Mouse (Mus musculus): ENCODE measurements at regions not wholly inside any gene's neighbourhood (a gene's known extent, or its start where the extent isn't known, plus 50 kb on each side); places are given as distances from the start of the nearest gene placed in this dataset.
"Not testable (repeated sequence)": the region's sequence is repeated elsewhere in the genome, so short reads cannot be mapped to it uniquely, and the experiment has no call there.

GRCm38 (mm10) chr7:39596403-39596802 lies 78.8 kb downstream of the Zfp619 start:
- no peak overlapping the region for H3K4me3 ChIP-seq (ENCODE audit: insufficient read depth, low read length)
- no peaks in the 10 kb centered on the region for H3K4me1 ChIP-seq (ENCODE audit: control insufficient read depth, insufficient read depth, low read length)
- no peak for TF ChIP-seq POLR2A (IDR thresholded peaks at IDR 0.05; ENCODE audit: extremely low read depth, insufficient read depth, low read length)
- no peak for TF ChIP-seq CTCF (IDR thresholded peaks at IDR 0.05; ENCODE audit: extremely low read depth, insufficient read depth, low read length)
- H3K27ac ChIP-seq (ENCODE audit: insufficient read depth, low read length) = no peak overlapping the region

- Histone ChIP-seq H3K4me3 (ENCODE audit: insufficient read depth, low read length) (no peak overlapping the region), H3K4me1 (ENCODE audit: control insufficient read depth, insufficient read depth, low read length) (no peaks in the 10 kb centered on the region), H3K27ac (ENCODE audit: insufficient read depth, low read length) (no peak overlapping the region)
- no peak for TF ChIP-seq POLR2A (IDR thresholded peaks at IDR 0.05; ENCODE audit: extremely low read depth, insufficient read depth, low read length)
- no peak for TF ChIP-seq CTCF (IDR thresholded peaks at IDR 0.05; ENCODE audit: extremely low read depth, insufficient read depth, low read length)
These were observed 96.2 kb downstream of the Zfp619 start for GRCm38 (mm10) chr7:39613767-39614166.

GRCm38 (mm10) chr7:39615092-39615491 lies 97.5 kb downstream of the Zfp619 start:
- no peaks in the 10 kb centered on the region for H3K4me1 ChIP-seq (ENCODE audit: control insufficient read depth, insufficient read depth, low read length)
- TF ChIP-seq CTCF (IDR thresholded peaks at IDR 0.05; ENCODE audit: extremely low read depth, insufficient read depth, low read length) = no peak
- TF ChIP-seq POLR2A (IDR thresholded peaks at IDR 0.05; ENCODE audit: extremely low read depth, insufficient read depth, low read length) = no peak
- H3K4me3 ChIP-seq (ENCODE audit: insufficient read depth, low read length) = no peak overlapping the region

GRCm38 (mm10) chr7:39621796-39622195 lies 104.2 kb downstream of the Zfp619 start:
- TF ChIP-seq POLR2A (IDR thresholded peaks at IDR 0.05; ENCODE audit: extremely low read depth, insufficient read depth, low read length) (no peak), CTCF (IDR thresholded peaks at IDR 0.05; ENCODE audit: extremely low read depth, insufficient read depth, low read length) (no peak)
- Histone ChIP-seq H3K4me3 (ENCODE audit: insufficient read depth, low read length) (no peak overlapping the region), H3K27ac (ENCODE audit: insufficient read depth, low read length) (no peak overlapping the region), H3K4me1 (ENCODE audit: control insufficient read depth, insufficient read depth, low read length) (no peaks in the 10 kb centered on the region)

More at GRCm38 (mm10) chr7:39615092-39615491, 97.5 kb downstream of the Zfp619 start:
- H3K27ac ChIP-seq (ENCODE audit: insufficient read depth, low read length) = no peak overlapping the region

- Histone ChIP-seq H3K4me3 (ENCODE audit: insufficient read depth, low read length) (no peak overlapping the region), H3K4me1 (ENCODE audit: control insufficient read depth, insufficient read depth, low read length) (no peaks in the 10 kb centered on the region), H3K27ac (ENCODE audit: insufficient read depth, low read length) (no peak overlapping the region)
- TF ChIP-seq CTCF (IDR thresholded peaks at IDR 0.05; ENCODE audit: extremely low read depth, insufficient read depth, low read length) = no peak
- TF ChIP-seq POLR2A (IDR thresholded peaks at IDR 0.05; ENCODE audit: extremely low read depth, insufficient read depth, low read length) = no peak
These were observed 115.3 kb downstream of the Zfp619 start for GRCm38 (mm10) chr7:39632836-39633235.

GRCm38 (mm10) chr7:39642333-39642732 lies 124.8 kb downstream of the Zfp619 start:
- Histone ChIP-seq H3K4me3 (ENCODE audit: insufficient read depth, low read length) (no peak overlapping the region), H3K27ac (ENCODE audit: insufficient read depth, low read length) (no peak overlapping the region), H3K4me1 (ENCODE audit: control insufficient read depth, insufficient read depth, low read length) (no peaks in the 10 kb centered on the region)
- TF ChIP-seq POLR2A (IDR thresholded peaks at IDR 0.05; ENCODE audit: extremely low read depth, insufficient read depth, low read length) = no peak
- no peak for TF ChIP-seq CTCF (IDR thresholded peaks at IDR 0.05; ENCODE audit: extremely low read depth, insufficient read depth, low read length)

- H3K4me3 ChIP-seq (ENCODE audit: insufficient read depth, low read length) = no peak overlapping the region
- H3K4me1 ChIP-seq (ENCODE audit: control insufficient read depth, insufficient read depth, low read length) = no peaks in the 10 kb centered on the region
- no peak for TF ChIP-seq POLR2A (IDR thresholded peaks at IDR 0.05; ENCODE audit: extremely low read depth, insufficient read depth, low read length)
- no peak for TF ChIP-seq CTCF (IDR thresholded peaks at IDR 0.05; ENCODE audit: extremely low read depth, insufficient read depth, low read length)
- H3K27ac ChIP-seq (ENCODE audit: insufficient read depth, low read length) = no peak overlapping the region
These were observed 125.8 kb downstream of the Zfp619 start for GRCm38 (mm10) chr7:39643323-39643722.

- Histone ChIP-seq H3K27ac (ENCODE audit: insufficient read depth, low read length) (no peak overlapping the region), H3K4me3 (ENCODE audit: insufficient read depth, low read length) (no peak overlapping the region), H3K4me1 (ENCODE audit: control insufficient read depth, insufficient read depth, low read length) (no peaks in the 10 kb centered on the region)
- no peak for TF ChIP-seq POLR2A (IDR thresholded peaks at IDR 0.05; ENCODE audit: extremely low read depth, insufficient read depth, low read length)
- TF ChIP-seq CTCF (IDR thresholded peaks at IDR 0.05; ENCODE audit: extremely low read depth, insufficient read depth, low read length) = no peak
These were observed 133.0 kb downstream of the Zfp619 start for GRCm38 (mm10) chr7:39650483-39651102.

GRCm38 (mm10) chr7:39654563-39655286 lies 137.2 kb downstream of the Zfp619 start:
- Histone ChIP-seq H3K4me1 (ENCODE audit: control insufficient read depth, insufficient read depth, low read length) (no peaks in the 10 kb centered on the region), H3K4me3 (ENCODE audit: insufficient read depth, low read length) (no peak overlapping the region), H3K27ac (ENCODE audit: insufficient read depth, low read length) (no peak overlapping the region)
- TF ChIP-seq CTCF (IDR thresholded peaks at IDR 0.05; ENCODE audit: extremely low read depth, insufficient read depth, low read length) (no peak), POLR2A (IDR thresholded peaks at IDR 0.05; ENCODE audit: extremely low read depth, insufficient read depth, low read length) (no peak)

- Histone ChIP-seq H3K27ac (ENCODE audit: insufficient read depth, low read length) (peak overlapping the region; percentile 73; the same call in 1 of the 2 replicates), H3K4me3 (ENCODE audit: insufficient read depth, low read length) (peak overlapping the region; percentile 28; the same call in 1 of the 2 replicates)
- not testable (repeated sequence) for H3K4me1 ChIP-seq (ENCODE audit: control insufficient read depth, insufficient read depth, low read length)
These were observed 137.7 kb downstream of the Zfp619 start for GRCm38 (mm10) chr7:39655287-39655652.
